Mouse (Mus musculus): ENCODE measurements around the gene Ankrd50. TPM values are rescaled to one million over a fixed set of nuclear protein-coding genes. Genes with fewer than 3 reads are reported as not detected.
A peak's percentile ranks its signal among the peaks of the same experiment; 100 is the strongest.

The Ankrd50 gene
- polyA plus RNA-seq, 1 experiment from 2014 or later: 14.1 TPM

DNA sequence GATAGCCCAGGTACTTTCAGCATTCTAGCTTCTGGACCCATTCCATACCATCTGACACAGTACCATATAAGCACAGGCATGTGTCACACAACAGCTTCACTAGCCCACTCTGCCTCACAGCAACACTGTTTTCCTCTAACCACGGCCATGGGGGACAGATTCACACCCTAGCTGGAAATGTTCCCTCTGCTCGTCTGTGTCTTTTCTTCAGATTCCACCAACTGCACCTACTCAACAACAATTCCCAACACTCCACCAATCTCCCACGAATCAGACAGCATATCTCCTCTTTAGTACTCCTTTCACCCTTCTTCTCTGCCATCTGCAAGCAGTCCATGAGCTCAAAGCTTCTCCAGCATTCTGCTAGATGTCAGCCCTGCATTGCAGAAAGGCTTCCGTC lies 11.5 kb downstream of the Ankrd50 start:
- TF ChIP-seq EP300 (IDR thresholded peaks at IDR 0.05): no peak
- TF ChIP-seq CTCF (IDR thresholded peaks at IDR 0.05): no peak
- Histone ChIP-seq H3K4me3 (ENCODE audit: low read depth, low read length) (no peak overlapping the region), H3K36me3 (ENCODE audit: insufficient read depth, low read length) (no peaks in the 10 kb centered on the region), H3K9me3 (ENCODE audit: low read length) (no peaks in the 10 kb centered on the region), H3K27ac (ENCODE audit: low read length) (no peak overlapping the region), H3K9ac (replicated peaks; ENCODE audit: low read depth) (no peak overlapping the region), H3K4me2 (replicated peaks; ENCODE audit: low read depth, low read length) (no peak overlapping the region), H3K4me1 (ENCODE audit: insufficient read depth, low read depth, low read length) (peaks cover 8% of the 10 kb centered on the region; the same call in 1 of the 2 replicates), H3K27me3 (replicated peaks; ENCODE audit: insufficient read depth, low read length) (no peaks in the 10 kb centered on the region)
- 76% methylated on average over 4 of the region's 4 CpGs for WGBS
- ATAC-seq (no peak), DNase-seq (ENCODE audit: low spot score) (no peak)

DNA sequence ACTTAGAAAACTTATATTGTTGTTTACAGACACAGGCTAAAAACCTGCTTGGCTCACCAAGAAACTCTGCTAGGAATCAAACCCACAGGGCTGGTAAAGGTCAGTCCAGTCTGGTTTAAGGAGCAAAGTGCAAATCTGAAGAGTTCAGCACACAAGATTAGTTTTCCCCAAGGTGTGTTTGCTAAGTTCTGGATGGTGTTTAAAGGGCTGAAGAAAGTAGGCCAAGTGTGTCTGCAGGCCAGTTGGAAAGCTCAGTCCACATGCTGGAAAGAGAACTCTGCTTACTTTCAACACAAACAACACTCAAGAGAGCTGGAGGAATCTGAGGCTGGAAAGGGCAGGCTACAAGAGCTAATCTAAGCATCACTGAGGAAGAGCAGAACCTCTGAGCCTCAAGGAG lies 13.1 kb downstream of the Ankrd50 start:
- Histone ChIP-seq H3K27ac (ENCODE audit: low read length) (peak overlapping the region; percentile 7; the same call in 1 of the 2 replicates), H3K9ac (replicated peaks; ENCODE audit: low read depth) (no peak overlapping the region)

DNA sequence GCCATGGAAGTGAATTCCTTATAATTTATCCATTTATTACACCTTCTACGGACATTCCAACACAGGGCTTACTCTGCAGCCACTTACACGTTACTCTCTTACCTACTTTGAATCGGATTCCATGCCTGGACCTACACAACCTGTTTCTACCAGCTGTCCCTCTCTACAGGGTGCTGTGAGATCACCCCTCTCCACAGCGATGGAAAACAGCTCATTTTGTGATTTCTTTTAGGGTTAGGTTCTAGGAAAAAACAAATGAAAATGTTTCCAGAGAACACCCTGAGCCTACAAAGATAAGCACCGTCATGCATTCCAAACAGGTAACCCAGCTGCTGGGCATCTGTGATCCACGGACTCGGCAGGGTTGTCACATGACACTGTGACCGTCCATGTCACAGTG lies 16.5 kb downstream of the Ankrd50 start:
- H3K4me3 ChIP-seq (ENCODE audit: low read depth, low read length): no peak overlapping the region
- no peak for ATAC-seq
- H3K9me3 ChIP-seq (ENCODE audit: low read length): no peaks in the 10 kb centered on the region
- TF ChIP-seq CTCF (IDR thresholded peaks at IDR 0.05) (no peak), EP300 (IDR thresholded peaks at IDR 0.05) (no peak)
- no peak overlapping the region for H3K4me2 ChIP-seq (replicated peaks; ENCODE audit: low read depth, low read length)
- peaks cover 6% of the 10 kb centered on the region; the same call in 1 of the 2 replicates for H3K4me1 ChIP-seq (ENCODE audit: insufficient read depth, low read depth, low read length)
- H3K27ac ChIP-seq (ENCODE audit: low read length): no peak overlapping the region
- DNase-seq (ENCODE audit: low spot score): no peak
- WGBS: 62% methylated on average over 8 of the region's 8 CpGs
- H3K27me3 ChIP-seq (replicated peaks; ENCODE audit: insufficient read depth, low read length): no peaks in the 10 kb centered on the region
- H3K36me3 ChIP-seq (ENCODE audit: insufficient read depth, low read length): 0 out of 2 replicates have a peak, but pooled peaks cover 6% of the 10 kb centered on the region
- H3K9ac ChIP-seq (replicated peaks; ENCODE audit: low read depth): no peak overlapping the region

More for the DNA sequence above, 13.1 kb downstream of the Ankrd50 start:
- Histone ChIP-seq H3K36me3 (ENCODE audit: insufficient read depth, low read length) (no peaks in the 10 kb centered on the region), H3K4me1 (ENCODE audit: insufficient read depth, low read depth, low read length) (peaks cover 8% of the 10 kb centered on the region; the same call in 1 of the 2 replicates), H3K4me3 (ENCODE audit: low read depth, low read length) (no peak overlapping the region), H3K4me2 (replicated peaks; ENCODE audit: low read depth, low read length) (no peak overlapping the region), H3K9me3 (ENCODE audit: low read length) (no peaks in the 10 kb centered on the region), H3K27me3 (replicated peaks; ENCODE audit: insufficient read depth, low read length) (no peaks in the 10 kb centered on the region)
- ATAC-seq: peak; percentile 84
- peak; percentile 76 for DNase-seq (ENCODE audit: low spot score)
- TF ChIP-seq CTCF (IDR thresholded peaks at IDR 0.05): no peak
- TF ChIP-seq EP300 (IDR thresholded peaks at IDR 0.05): no peak

DNA sequence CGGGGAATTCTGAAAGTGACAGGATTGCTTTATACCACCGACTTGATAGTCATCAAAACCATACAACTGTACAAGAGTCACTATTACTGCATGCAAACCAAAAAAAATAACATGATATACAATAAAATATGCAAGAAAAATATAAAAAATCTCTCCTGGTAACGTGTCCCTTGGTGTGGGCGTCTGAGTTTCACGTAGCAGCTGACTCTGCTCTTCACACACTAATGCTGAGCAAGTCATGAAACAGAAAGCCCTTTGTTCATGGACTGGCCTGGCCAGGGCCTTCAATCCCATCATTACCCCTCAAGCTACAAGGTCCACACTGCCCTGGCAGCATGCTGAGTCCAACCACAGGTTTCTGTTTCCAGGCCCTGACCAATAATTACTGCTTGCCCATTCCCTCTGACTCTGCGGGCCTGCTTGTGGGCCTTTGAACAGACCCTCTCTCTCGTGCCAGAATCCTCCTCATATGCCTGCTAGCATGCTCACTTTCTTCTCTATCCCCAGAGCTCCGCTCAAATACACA lies 17.7 kb downstream of the Ankrd50 start:
- H3K27me3 ChIP-seq (replicated peaks; ENCODE audit: insufficient read depth, low read length): no peaks in the 10 kb centered on the region
- H3K9me3 ChIP-seq (ENCODE audit: low read length): no peaks in the 10 kb centered on the region
- H3K4me2 ChIP-seq (replicated peaks; ENCODE audit: low read depth, low read length): no peak overlapping the region
- no peak for TF ChIP-seq CTCF (IDR thresholded peaks at IDR 0.05)
- TF ChIP-seq EP300 (IDR thresholded peaks at IDR 0.05): no peak
- H3K9ac ChIP-seq (replicated peaks; ENCODE audit: low read depth): no peak overlapping the region
- peaks cover 12% of the 10 kb centered on the region; the same call in 1 of the 2 replicates for H3K36me3 ChIP-seq (ENCODE audit: insufficient read depth, low read length)
- DNase-seq (ENCODE audit: low spot score) (no peak), ATAC-seq (no peak)
- peaks cover 6% of the 10 kb centered on the region; the same call in 1 of the 2 replicates for H3K4me1 ChIP-seq (ENCODE audit: insufficient read depth, low read depth, low read length)
- H3K27ac ChIP-seq (ENCODE audit: low read length): no peak overlapping the region
- WGBS: 74% methylated on average over 8 of the region's 8 CpGs
- no peak overlapping the region for H3K4me3 ChIP-seq (ENCODE audit: low read depth, low read length)

DNA sequence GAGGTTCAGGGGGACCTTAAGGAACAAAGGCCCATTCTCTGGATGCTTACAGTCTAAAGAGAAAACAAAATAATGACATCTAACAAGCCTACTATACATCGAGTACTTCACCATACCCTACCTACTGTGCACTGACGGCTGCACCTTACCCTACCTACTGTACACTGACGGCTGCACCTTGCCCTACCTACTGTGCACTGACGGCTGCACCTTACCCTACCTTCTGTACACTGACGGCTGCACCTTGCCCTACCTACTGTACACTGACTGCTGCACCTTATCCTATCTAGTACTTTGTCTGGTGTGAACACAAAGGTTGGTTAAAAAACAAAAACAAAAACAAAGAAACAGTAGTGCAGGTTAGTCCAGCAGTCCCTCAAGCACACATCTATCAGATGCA lies 18.5 kb downstream of the Ankrd50 start:
- TF ChIP-seq CTCF (IDR thresholded peaks at IDR 0.05): no peak
- TF ChIP-seq EP300 (IDR thresholded peaks at IDR 0.05): no peak
- ATAC-seq: no peak

DNA sequence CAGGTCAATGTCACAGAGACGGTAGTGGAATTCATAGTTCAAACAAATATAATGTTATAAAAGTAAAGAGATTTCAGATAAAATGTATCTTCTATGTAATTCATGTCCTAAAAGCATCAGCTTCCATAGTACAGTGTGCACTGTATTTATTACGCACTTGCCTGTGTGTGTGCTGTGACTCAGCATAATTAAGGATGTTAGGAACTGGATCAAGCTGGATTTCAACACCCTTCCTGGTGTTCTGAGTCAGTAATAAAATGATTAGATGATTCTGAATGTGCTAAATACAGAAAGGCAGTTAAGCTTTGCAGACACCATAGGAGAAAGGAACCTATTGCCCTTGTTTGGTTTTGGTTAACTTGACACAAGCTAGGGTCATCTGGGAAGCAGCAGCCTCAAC lies 21.5 kb downstream of the Ankrd50 start:
- TF ChIP-seq CTCF (IDR thresholded peaks at IDR 0.05) (no peak), EP300 (IDR thresholded peaks at IDR 0.05) (no peak)
- DNase-seq (ENCODE audit: low spot score) (no peak), ATAC-seq (no peak)
- H3K4me3 ChIP-seq (ENCODE audit: low read depth, low read length): no peak overlapping the region
- no peaks in the 10 kb centered on the region for H3K4me1 ChIP-seq (ENCODE audit: insufficient read depth, low read depth, low read length)
- H3K9ac ChIP-seq (replicated peaks; ENCODE audit: low read depth): no peak overlapping the region
- no peak overlapping the region for H3K4me2 ChIP-seq (replicated peaks; ENCODE audit: low read depth, low read length)
- 80% methylated on average over 2 of the region's 2 CpGs for WGBS
- no peaks in the 10 kb centered on the region for H3K27me3 ChIP-seq (replicated peaks; ENCODE audit: insufficient read depth, low read length)
- H3K27ac ChIP-seq (ENCODE audit: low read length): no peak overlapping the region
- peaks cover 19% of the 10 kb centered on the region; the same call in 1 of the 2 replicates for H3K36me3 ChIP-seq (ENCODE audit: insufficient read depth, low read length)
- no peaks in the 10 kb centered on the region for H3K9me3 ChIP-seq (ENCODE audit: low read length)

More for the DNA sequence above, 18.5 kb downstream of the Ankrd50 start:
- Histone ChIP-seq H3K27ac (ENCODE audit: low read length) (no peak overlapping the region), H3K36me3 (ENCODE audit: insufficient read depth, low read length) (peaks cover 19% of the 10 kb centered on the region; the same call in 1 of the 2 replicates), H3K27me3 (replicated peaks; ENCODE audit: insufficient read depth, low read length) (no peaks in the 10 kb centered on the region), H3K9ac (replicated peaks; ENCODE audit: low read depth) (no peak overlapping the region), H3K9me3 (ENCODE audit: low read length) (no peaks in the 10 kb centered on the region), H3K4me3 (ENCODE audit: low read depth, low read length) (no peak overlapping the region), H3K4me2 (replicated peaks; ENCODE audit: low read depth, low read length) (no peak overlapping the region), H3K4me1 (ENCODE audit: insufficient read depth, low read depth, low read length) (peaks cover 6% of the 10 kb centered on the region; the same call in 1 of the 2 replicates)
- WGBS: 92% methylated on average over 5 of the region's 5 CpGs
- DNase-seq (ENCODE audit: low spot score): no peak
